Mouse (Mus musculus) myocyte (in vitro differentiated cells): ENCODE data around the gene Smco2. TPM values are rescaled to one million over a fixed set of nuclear protein-coding genes. Genes with fewer than 3 reads are reported as not detected.

Experiments
- H3K27me3 ChIP-seq: one replicate; pipeline ENCODE4 v1.6.1; 2011; ENCODE audit not compliant: control insufficient read depth, insufficient read depth, insufficient read length
- H3K36me3 ChIP-seq: one replicate; pipeline ENCODE4 v1.6.1; 2011; ENCODE audit not compliant: control insufficient read depth, insufficient read depth
- H3K4me2 ChIP-seq: one replicate; pipeline ENCODE4 v1.6.1; 2011; ENCODE audit warnings: low read depth, control low read depth
- H3K4me3 ChIP-seq: one replicate; pipeline ENCODE4 v1.5.1; 2011; ENCODE audit warnings: mild to moderate bottlenecking, control low read depth, moderate library complexity
- H3K79me2 ChIP-seq: one replicate; pipeline ENCODE4 v1.6.1; 2011; ENCODE audit not compliant: control insufficient read depth, insufficient read depth
- H3ac ChIP-seq: one replicate; pipeline ENCODE4 v1.6.1; 2011; ENCODE audit not compliant: control insufficient read depth, insufficient read length
- CEBPB ChIP-seq: IDR thresholded peaks from 2 replicates; pipeline ENCODE4 v1.6.1; 2011; ENCODE audit warnings: mild to moderate bottlenecking, moderate library complexity; ENCODE audit not compliant: poor library complexity, insufficient read depth, severe bottlenecking
- E2F4 ChIP-seq: IDR thresholded peaks from one replicate; pipeline ENCODE4 v1.6.1; 2011; ENCODE audit warnings: mild to moderate bottlenecking, control low read depth, moderate library complexity; ENCODE audit not compliant: insufficient read depth
- MAX ChIP-seq: IDR thresholded peaks from one replicate; pipeline ENCODE4 v1.6.1; 2011; ENCODE audit warnings: low read depth, mild to moderate bottlenecking, control low read depth
- MYOD1 ChIP-seq, 3 experiments: IDR thresholded peaks; one replicate each; pipeline ENCODE4 v1.6.1; 2011; ENCODE audit warnings: control low read depth in 2 of 3, low read depth in 2 of 3, mild to moderate bottlenecking in 2 of 3, moderate library complexity in 1 of 3; ENCODE audit not compliant: insufficient read length in 2 of 3, control insufficient read depth in 1 of 3
- MYOG ChIP-seq, 3 experiments: IDR thresholded peaks; one replicate each; pipeline ENCODE4 v1.6.1; 2011; ENCODE audit warnings: control low read depth in 2 of 3, low read depth in 2 of 3, mild to moderate bottlenecking in 2 of 3; ENCODE audit not compliant: insufficient read length in 2 of 3, control insufficient read depth in 1 of 3, insufficient read depth in 1 of 3
- POLR2A ChIP-seq: IDR thresholded peaks from one replicate; pipeline ENCODE4 v1.6.1; 2011; ENCODE audit warnings: low read depth, mild to moderate bottlenecking, control low read depth, moderate library complexity; ENCODE audit not compliant: insufficient read length
- POLR2AphosphoS2 ChIP-seq: IDR thresholded peaks from one replicate; pipeline ENCODE4 v1.6.1; 2011; ENCODE audit warnings: low read depth, control low read depth; ENCODE audit not compliant: insufficient read length
- REST ChIP-seq: IDR thresholded peaks from one replicate; pipeline ENCODE4 v1.6.1; 2011; ENCODE audit warnings: mild to moderate bottlenecking, control low read depth, moderate library complexity; ENCODE audit not compliant: insufficient read depth, insufficient read length
- SRF ChIP-seq: IDR thresholded peaks from one replicate; pipeline ENCODE4 v1.6.1; 2011; ENCODE audit warnings: low read depth; ENCODE audit not compliant: control insufficient read depth, insufficient read length
- TCF12 ChIP-seq: IDR thresholded peaks from one replicate; pipeline ENCODE4 v1.6.1; 2011; ENCODE audit warnings: mild to moderate bottlenecking, control low read depth; ENCODE audit not compliant: poor library complexity, insufficient read depth, severe bottlenecking
- TCF3 ChIP-seq: IDR thresholded peaks from one replicate; pipeline ENCODE4 v1.6.1; 2011; ENCODE audit warnings: low read depth, control low read depth; ENCODE audit not compliant: insufficient read length
- USF1 ChIP-seq: IDR thresholded peaks from one replicate; pipeline ENCODE4 v1.6.1; 2011; ENCODE audit warnings: low read depth, mild to moderate bottlenecking, control low read depth, moderate library complexity
- polyA plus RNA-seq: library from polyadenylated mRNA; unstranded; fragments of >200 nt; fragmentation: generic; extraction: Trizol; gene quantifications from one replicate; pipeline ENCODE4 v1.2.1, GENCODE M21; 2012; ENCODE audit warnings: missing spikeins

The Smco2 gene
- polyA plus RNA-seq, 1 experiment: not detected

DNA sequence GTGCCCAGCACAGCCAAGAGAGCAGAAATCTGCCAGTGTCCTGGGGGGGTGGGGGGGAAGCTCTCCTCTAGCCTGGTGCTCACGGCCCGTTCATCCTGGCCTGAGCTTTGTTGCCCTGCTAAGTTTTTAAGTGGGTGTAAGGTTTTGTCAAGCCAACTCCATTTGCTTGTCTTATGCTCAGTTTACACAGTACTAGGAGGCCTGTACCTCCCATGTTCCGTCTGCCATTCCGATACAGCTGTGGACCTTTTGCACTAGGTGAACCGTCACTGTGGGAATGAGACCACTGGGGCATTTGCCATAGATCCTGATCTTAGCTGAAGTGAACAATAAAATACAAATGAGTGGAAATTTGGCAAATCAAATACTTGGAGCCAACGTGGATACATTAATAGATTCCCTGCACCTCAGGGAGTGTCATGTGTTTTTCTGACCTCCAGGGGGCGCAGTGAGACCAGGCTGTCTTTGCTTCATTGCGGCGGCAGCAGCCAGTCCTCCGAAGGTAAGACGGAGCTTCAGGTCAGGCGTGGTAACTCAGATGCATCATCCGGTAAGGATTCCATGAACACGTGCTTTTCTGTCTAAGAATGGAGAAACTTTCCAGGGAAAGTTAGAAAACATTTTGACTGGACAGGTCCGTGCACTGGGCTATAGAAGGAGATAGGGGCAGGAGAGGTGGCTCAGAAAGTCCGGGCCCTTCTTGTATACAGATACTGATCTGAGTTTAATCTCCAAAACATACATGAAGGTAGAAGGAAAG, 25.0 kb upstream of the Smco2 start:
- TF ChIP-seq TCF12 (no peak), MAX (no peak), POLR2A (no peak), TCF3 (no peak), MYOG (IDR thresholded peaks at IDR 0.05; ENCODE audit: control insufficient read depth in 1 of 3, insufficient read depth in 1 of 3, insufficient read length in 2 of 3, low read depth in 2 of 3) (no peak), POLR2AphosphoS2 (no peak), REST (no peak), MYOD1 (IDR thresholded peaks at IDR 0.05; ENCODE audit: control insufficient read depth in 1 of 3, insufficient read length in 2 of 3, low read depth in 2 of 3) (no peak), USF1 (no peak), SRF (no peak)
- H3ac ChIP-seq: no peak overlapping the region
- no peaks in the 10 kb centered on the region for H3K36me3 ChIP-seq
- H3K79me2 ChIP-seq: no peaks in the 10 kb centered on the region
- no peaks in the 10 kb centered on the region for H3K27me3 ChIP-seq
- H3K4me2 ChIP-seq: no peak overlapping the region
- no peak overlapping the region for H3K4me3 ChIP-seq

- TF ChIP-seq USF1 (no peak), SRF (no peak), TCF3 (no peak), REST (no peak), TCF12 (no peak), MYOD1 (IDR thresholded peaks at IDR 0.05; ENCODE audit: control insufficient read depth in 1 of 3, insufficient read length in 2 of 3, low read depth in 2 of 3) (no peak), MYOG (IDR thresholded peaks at IDR 0.05; ENCODE audit: control insufficient read depth in 1 of 3, insufficient read depth in 1 of 3, insufficient read length in 2 of 3, low read depth in 2 of 3) (no peak), CEBPB (no peak), POLR2AphosphoS2 (no peak), MAX (no peak), POLR2A (no peak), E2F4 (no peak)
- Histone ChIP-seq H3K36me3 (no peaks in the 10 kb centered on the region), H3K4me3 (no peak overlapping the region), H3K4me2 (no peak overlapping the region), H3K27me3 (no peaks in the 10 kb centered on the region), H3ac (no peak overlapping the region), H3K79me2 (no peaks in the 10 kb centered on the region)
These were observed 24.5 kb upstream of the Smco2 start for GRCm38 (mm10) chr6:146825487-146825773.

DNA sequence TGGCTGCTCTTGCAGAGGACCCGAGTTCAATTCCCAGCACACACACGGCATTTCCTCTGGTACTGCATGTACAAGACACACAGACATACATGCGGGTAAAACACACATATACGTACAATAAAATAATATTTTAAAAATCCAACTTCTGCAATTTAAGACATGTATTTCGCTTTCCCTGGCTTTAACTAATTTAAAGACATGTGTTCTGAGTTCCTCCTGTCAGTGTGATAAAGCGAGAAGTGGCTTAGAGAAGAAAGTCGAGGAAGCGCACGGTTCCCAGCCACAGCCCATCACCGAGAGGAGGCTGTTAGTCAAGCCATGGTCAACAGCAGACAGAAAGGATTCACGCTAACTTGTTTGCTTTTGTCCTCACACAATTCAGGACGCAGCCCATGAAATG, 18.6 kb upstream of the Smco2 start:
- Histone ChIP-seq H3K4me3 (no peak overlapping the region), H3ac (no peak overlapping the region), H3K36me3 (no peaks in the 10 kb centered on the region), H3K79me2 (no peaks in the 10 kb centered on the region), H3K27me3 (no peaks in the 10 kb centered on the region), H3K4me2 (no peak overlapping the region)
- TF ChIP-seq MAX (no peak), MYOG (IDR thresholded peaks at IDR 0.05; ENCODE audit: control insufficient read depth in 1 of 3, insufficient read depth in 1 of 3, insufficient read length in 2 of 3, low read depth in 2 of 3) (no peak), TCF12 (no peak), MYOD1 (IDR thresholded peaks at IDR 0.05; ENCODE audit: control insufficient read depth in 1 of 3, insufficient read length in 2 of 3, low read depth in 2 of 3) (no peak), TCF3 (no peak), E2F4 (no peak)

GRCm38 (mm10) chr6:146833485-146834314, 16.2 kb upstream of the Smco2 start:
- Histone ChIP-seq H3K27me3 (no peaks in the 10 kb centered on the region), H3K79me2 (no peaks in the 10 kb centered on the region), H3ac (no peak overlapping the region), H3K36me3 (no peaks in the 10 kb centered on the region), H3K4me2 (no peak overlapping the region), H3K4me3 (no peak overlapping the region)
- no peak for TF ChIP-seq E2F4
- TF ChIP-seq TCF3: no peak
- no peak for TF ChIP-seq SRF
- no peak for TF ChIP-seq REST
- no peak for TF ChIP-seq POLR2AphosphoS2
- TF ChIP-seq MYOG (IDR thresholded peaks at IDR 0.05; ENCODE audit: control insufficient read depth in 1 of 3, insufficient read depth in 1 of 3, insufficient read length in 2 of 3, low read depth in 2 of 3): no peak
- no peak for TF ChIP-seq CEBPB
- TF ChIP-seq USF1: no peak
- no peak for TF ChIP-seq TCF12
- TF ChIP-seq MYOD1 (IDR thresholded peaks at IDR 0.05; ENCODE audit: control insufficient read depth in 1 of 3, insufficient read length in 2 of 3, low read depth in 2 of 3): no peak
- no peak for TF ChIP-seq POLR2A
- no peak for TF ChIP-seq MAX
